Mouse (Mus musculus): ENCODE measurements around the gene Cox7a2. TPM values are rescaled to one million over a fixed set of nuclear protein-coding genes. Genes with fewer than 3 reads are reported as not detected.

Cox7a2 gene
- total RNA-seq, 1 experiment from 2014 or later, result 59.7 TPM

Other genes with a start within 250 kb of the Cox7a2 start
- not detected in 2 replicates for gene Col12a1, start 41.0 kb downstream of the Cox7a2 start, total RNA-seq (2017)
- gene Tmem30a, start 33.6 kb upstream of the Cox7a2 start, total RNA-seq (2017), result 106 and 117 TPM in 2 replicates